Mouse (Mus musculus): ENCODE measurements at regions not wholly inside any gene's neighbourhood (a gene's known extent, or its start where the extent isn't known, plus 50 kb on each side); places are given as distances from the start of the nearest gene placed in this dataset.

DNA sequence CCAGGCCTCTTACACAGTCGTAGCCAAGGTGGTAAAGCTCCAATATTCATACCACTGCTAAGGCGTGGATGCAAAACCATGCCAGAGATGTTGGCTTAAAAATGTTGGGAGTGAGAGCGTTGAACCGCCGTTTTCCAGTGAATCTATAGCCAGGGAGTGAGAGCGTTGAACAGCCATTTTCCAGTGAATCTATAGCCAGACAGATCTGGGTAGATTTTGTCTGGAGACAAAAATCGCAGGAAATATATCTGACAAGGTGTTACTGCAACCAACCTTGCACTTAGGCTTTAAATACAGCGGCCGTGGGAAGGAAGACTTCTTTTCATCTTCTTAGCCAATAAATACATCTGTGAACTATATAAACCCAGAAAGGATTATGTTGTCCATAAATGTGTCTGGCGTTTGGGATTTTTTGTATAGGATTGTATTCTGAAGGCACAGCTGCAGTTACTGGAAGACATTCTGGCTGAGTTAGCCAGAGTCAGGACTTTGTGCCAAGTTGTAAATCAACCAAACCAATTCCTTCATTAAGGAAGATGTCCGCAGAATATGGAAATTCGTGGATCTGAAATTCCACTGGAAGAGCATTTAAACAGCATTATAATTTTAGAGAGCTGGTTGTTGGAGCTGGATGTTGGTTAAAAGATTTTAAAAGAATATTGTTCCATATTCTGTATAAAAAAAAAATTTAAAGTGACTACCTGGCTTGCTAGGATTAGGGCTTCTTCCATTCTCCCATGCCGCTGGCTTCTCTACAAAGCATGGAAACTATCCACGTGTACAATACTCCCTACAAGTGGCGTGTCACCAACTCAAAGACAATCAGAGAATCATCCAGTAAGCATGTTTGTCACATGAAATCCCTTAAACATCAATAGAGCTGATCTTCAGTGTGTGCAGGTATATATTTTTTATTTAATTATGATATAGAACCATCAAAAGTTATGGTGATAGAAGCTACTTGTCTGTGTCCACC is 75.8 kb upstream of the Cpm start:
- Histone ChIP-seq H3K9ac (ENCODE audit: low read depth, low read length) (no peak overlapping the region), H3K4me3 (ENCODE audit: low read depth, low read length) (no peak overlapping the region), H3K4me1 (ENCODE audit: control insufficient read depth, insufficient read depth, low read length) (no peaks in the 10 kb centered on the region), H3K4me2 (no peak overlapping the region), H3K27ac (ENCODE audit: low read depth, low read length) (no peak overlapping the region), H3K36me3 (ENCODE audit: control insufficient read depth, insufficient read depth, low read length) (no peaks in the 10 kb centered on the region), H3K27me3 (ENCODE audit: control insufficient read depth, insufficient read depth, low read length) (no peaks in the 10 kb centered on the region), H3K9me3 (replicated peaks; ENCODE audit: control insufficient read depth, low read length) (no peaks in the 10 kb centered on the region)
- WGBS (ENCODE audit: insufficient replicate concordance): 84% methylated on average over 15 of the region's 15 CpGs
- ATAC-seq (replicated peaks; ENCODE audit: insufficient number of reproducible peaks, low FRiP score, low TSS enrichment): no peak

DNA sequence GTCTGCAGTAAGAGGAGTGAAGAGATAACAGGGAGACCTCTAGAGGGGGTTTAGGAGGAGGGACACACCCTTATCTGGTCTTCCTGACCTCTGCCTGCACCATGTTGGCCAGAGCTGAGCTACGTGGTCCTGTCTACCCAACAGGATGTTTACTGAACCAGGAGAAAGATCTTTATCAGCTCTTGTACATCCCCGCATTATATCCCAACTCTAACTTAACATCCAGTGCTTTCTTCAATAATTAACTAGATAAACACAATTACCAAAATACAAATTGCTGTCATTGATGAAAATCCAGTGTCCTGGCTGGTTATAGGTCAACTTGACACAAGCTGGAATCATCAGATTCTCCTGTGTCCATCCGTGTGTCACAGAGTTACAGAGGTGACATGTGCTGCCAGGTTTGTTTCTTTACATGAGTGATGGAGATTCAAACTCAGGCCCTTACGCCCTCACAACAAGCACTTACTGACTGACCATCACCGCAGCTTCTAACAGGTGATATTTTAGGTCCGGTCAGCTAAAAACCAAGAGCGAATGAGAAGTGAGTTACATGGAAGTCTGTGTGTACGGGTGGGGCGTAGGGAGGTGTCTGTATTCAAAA is 77.1 kb upstream of the Cpm start:
- Histone ChIP-seq H3K4me3 (ENCODE audit: low read depth, low read length) (no peak overlapping the region), H3K9me3 (replicated peaks; ENCODE audit: control insufficient read depth, low read length) (no peaks in the 10 kb centered on the region), H3K9ac (ENCODE audit: low read depth, low read length) (no peak overlapping the region), H3K36me3 (ENCODE audit: control insufficient read depth, insufficient read depth, low read length) (no peaks in the 10 kb centered on the region), H3K4me2 (no peak overlapping the region), H3K4me1 (ENCODE audit: control insufficient read depth, insufficient read depth, low read length) (no peaks in the 10 kb centered on the region), H3K27ac (ENCODE audit: low read depth, low read length) (no peak overlapping the region), H3K27me3 (ENCODE audit: control insufficient read depth, insufficient read depth, low read length) (no peaks in the 10 kb centered on the region)
- WGBS (ENCODE audit: insufficient replicate concordance): 79% methylated on average over 9 of the region's 9 CpGs
- ATAC-seq (replicated peaks; ENCODE audit: insufficient number of reproducible peaks, low FRiP score, low TSS enrichment): no peak

DNA sequence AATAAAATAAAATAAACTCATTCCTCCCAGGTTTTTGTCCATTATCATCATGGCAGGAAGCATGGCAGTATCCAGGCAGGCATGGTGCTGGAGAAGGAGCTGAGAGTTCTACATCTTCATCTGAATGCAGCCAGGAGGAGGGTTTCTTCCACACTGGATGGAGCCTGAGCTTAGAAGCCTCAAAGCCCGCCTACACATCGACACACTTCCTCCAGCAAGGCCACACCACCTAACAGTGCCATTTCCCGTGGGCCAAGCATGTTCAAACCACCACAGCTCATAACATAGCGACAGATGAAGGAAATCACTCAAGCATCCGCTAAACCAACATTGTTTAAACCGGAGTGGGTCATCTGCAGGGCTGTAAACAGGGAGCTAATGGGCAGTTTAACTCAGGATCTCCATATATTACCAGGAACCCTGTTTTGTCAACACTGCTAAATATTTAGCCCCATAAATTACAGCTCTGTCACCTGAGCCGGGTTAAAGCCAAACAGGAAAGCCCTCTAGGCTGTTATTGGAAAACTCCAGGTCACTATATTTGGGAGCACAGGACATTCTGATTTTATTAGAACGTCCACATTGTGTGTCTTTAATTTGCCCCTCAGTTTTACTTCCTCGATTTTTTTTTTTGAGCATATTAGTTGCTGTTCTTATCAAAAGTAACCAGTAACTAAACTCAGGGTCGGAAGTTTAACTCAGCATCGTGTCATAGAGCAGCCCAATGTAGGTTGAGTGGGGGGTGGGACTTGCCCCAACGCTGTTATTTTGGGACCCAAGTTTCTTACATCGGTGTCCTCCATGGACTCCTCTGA is 77.9 kb upstream of the Cpm start:
- no peak overlapping the region for H3K27ac ChIP-seq (ENCODE audit: low read depth, low read length)
- no peaks in the 10 kb centered on the region for H3K4me1 ChIP-seq (ENCODE audit: control insufficient read depth, insufficient read depth, low read length)
- no peaks in the 10 kb centered on the region for H3K27me3 ChIP-seq (ENCODE audit: control insufficient read depth, insufficient read depth, low read length)
- no peak for ATAC-seq (replicated peaks; ENCODE audit: insufficient number of reproducible peaks, low FRiP score, low TSS enrichment)
- no peaks in the 10 kb centered on the region for H3K36me3 ChIP-seq (ENCODE audit: control insufficient read depth, insufficient read depth, low read length)
- H3K9me3 ChIP-seq (replicated peaks; ENCODE audit: control insufficient read depth, low read length): no peaks in the 10 kb centered on the region
- WGBS (ENCODE audit: insufficient replicate concordance): 73% methylated on average over 13 of the region's 13 CpGs
- no peak overlapping the region for H3K9ac ChIP-seq (ENCODE audit: low read depth, low read length)
- H3K4me2 ChIP-seq: no peak overlapping the region
- no peak overlapping the region for H3K4me3 ChIP-seq (ENCODE audit: low read depth, low read length)

DNA sequence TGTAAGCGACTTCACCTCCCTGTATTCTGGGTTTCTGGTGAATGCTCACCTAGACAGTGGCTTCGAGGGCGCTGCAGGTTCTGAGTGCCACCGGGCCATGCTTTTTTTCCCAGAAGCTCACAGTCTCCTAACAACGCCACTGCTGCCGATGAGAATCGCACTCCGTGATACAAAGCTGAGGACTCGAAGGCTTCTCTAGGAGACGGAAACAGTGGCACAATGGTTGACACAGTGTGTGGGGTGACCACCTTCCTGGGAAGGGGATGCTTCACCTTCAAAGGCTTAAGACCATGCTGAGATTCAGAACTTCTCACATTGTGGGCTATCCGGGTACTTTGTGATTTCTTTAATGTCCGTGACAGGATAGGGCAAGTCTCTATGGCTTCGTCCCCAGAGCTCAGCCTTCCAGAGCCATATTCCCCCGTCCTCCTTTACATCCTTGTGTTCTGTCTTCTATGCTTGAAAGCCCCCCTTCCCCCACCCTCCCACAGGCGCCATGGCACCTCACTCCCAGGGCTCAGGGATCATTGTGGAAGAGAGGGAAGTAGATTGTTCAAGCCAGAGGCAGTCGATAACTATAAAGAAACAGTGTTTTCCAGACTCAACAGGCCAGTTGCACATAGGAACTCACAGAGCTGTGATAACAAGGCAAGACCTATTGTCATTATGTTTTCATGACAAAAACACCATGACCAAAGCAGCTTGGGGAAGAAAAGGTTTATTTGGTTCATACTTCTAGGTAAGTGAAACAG is 79.3 kb upstream of the Cpm start:
- no peak overlapping the region for H3K4me2 ChIP-seq
- no peak overlapping the region for H3K4me3 ChIP-seq (ENCODE audit: low read depth, low read length)
- no peak for ATAC-seq (replicated peaks; ENCODE audit: insufficient number of reproducible peaks, low FRiP score, low TSS enrichment)
- H3K27me3 ChIP-seq (ENCODE audit: control insufficient read depth, insufficient read depth, low read length): no peaks in the 10 kb centered on the region
- 84% methylated on average over 16 of the region's 16 CpGs for WGBS (ENCODE audit: insufficient replicate concordance)
- no peak overlapping the region for H3K27ac ChIP-seq (ENCODE audit: low read depth, low read length)
- H3K9me3 ChIP-seq (replicated peaks; ENCODE audit: control insufficient read depth, low read length): no peaks in the 10 kb centered on the region
- no peaks in the 10 kb centered on the region for H3K4me1 ChIP-seq (ENCODE audit: control insufficient read depth, insufficient read depth, low read length)
- no peaks in the 10 kb centered on the region for H3K36me3 ChIP-seq (ENCODE audit: control insufficient read depth, insufficient read depth, low read length)
- no peak overlapping the region for H3K9ac ChIP-seq (ENCODE audit: low read depth, low read length)

DNA sequence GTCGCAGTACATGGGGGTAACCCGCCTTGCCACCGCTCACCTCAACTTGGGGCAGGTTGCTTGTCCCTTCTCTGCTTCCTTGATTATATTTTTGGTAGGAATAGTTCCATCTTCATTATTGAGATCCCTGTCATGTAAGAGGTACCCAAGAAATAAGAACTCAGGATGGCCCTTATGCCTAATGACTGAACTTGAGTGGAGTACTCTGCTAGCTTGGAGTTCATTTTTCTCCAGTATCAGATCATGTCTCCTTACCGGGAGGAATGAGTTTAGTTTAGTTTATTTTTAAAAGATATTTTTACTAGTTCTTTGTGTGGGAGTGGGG is 79.8 kb upstream of the Cpm start:
- WGBS (ENCODE audit: insufficient replicate concordance): 83% methylated on average over 4 of the region's 4 CpGs
- no peaks in the 10 kb centered on the region for H3K27me3 ChIP-seq (ENCODE audit: control insufficient read depth, insufficient read depth, low read length)
- no peak overlapping the region for H3K4me3 ChIP-seq (ENCODE audit: low read depth, low read length)
- no peaks in the 10 kb centered on the region for H3K36me3 ChIP-seq (ENCODE audit: control insufficient read depth, insufficient read depth, low read length)
- no peak overlapping the region for H3K4me2 ChIP-seq
- H3K9me3 ChIP-seq (replicated peaks; ENCODE audit: control insufficient read depth, low read length): no peaks in the 10 kb centered on the region
- no peak overlapping the region for H3K27ac ChIP-seq (ENCODE audit: low read depth, low read length)
- no peak overlapping the region for H3K9ac ChIP-seq (ENCODE audit: low read depth, low read length)
- no peak for ATAC-seq (replicated peaks; ENCODE audit: insufficient number of reproducible peaks, low FRiP score, low TSS enrichment)
- H3K4me1 ChIP-seq (ENCODE audit: control insufficient read depth, insufficient read depth, low read length): no peaks in the 10 kb centered on the region

DNA sequence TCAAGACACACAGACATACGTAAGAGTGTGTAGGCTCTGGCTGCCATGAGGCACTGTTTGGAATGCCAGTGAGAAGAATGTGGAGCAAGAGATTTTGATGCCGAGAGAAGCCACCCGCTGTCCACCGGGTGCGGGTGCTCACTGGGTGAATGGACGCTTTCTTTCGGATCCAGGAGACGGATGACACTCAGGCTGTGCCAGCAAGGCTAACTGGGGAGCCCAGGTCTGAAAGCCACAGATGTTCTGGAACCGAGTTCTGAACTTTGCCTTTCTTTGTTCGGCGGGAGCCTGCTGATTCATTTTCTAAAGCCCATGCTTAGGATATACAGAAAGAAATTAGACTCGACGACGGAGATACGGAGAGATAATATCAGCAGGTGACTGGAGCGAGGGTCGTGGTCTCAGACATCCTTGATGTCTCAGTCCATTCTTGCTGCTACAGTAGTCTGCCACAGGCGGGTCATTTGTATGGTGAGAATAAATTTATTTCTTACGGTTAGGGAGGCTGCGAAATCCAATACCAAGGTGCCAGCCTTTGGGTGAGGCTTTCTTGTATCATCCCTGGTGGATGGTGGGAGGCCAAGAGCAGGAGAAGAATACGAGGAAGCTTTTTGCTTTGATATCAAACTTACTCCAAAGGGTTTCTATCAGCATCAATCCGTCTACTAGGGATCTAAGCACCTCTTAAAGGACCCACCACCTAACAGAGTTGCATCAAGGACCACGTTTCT is 80.4 kb upstream of the Cpm start:
- H3K36me3 ChIP-seq (ENCODE audit: control insufficient read depth, insufficient read depth, low read length): no peaks in the 10 kb centered on the region
- H3K9ac ChIP-seq (ENCODE audit: low read depth, low read length): no peak overlapping the region
- no peaks in the 10 kb centered on the region for H3K27me3 ChIP-seq (ENCODE audit: control insufficient read depth, insufficient read depth, low read length)
- 84% methylated on average over 23 of the region's 23 CpGs for WGBS (ENCODE audit: insufficient replicate concordance)
- H3K9me3 ChIP-seq (replicated peaks; ENCODE audit: control insufficient read depth, low read length): no peaks in the 10 kb centered on the region
- H3K4me1 ChIP-seq (ENCODE audit: control insufficient read depth, insufficient read depth, low read length): no peaks in the 10 kb centered on the region
- no peak overlapping the region for H3K4me3 ChIP-seq (ENCODE audit: low read depth, low read length)
- no peak overlapping the region for H3K27ac ChIP-seq (ENCODE audit: low read depth, low read length)
- ATAC-seq (replicated peaks; ENCODE audit: insufficient number of reproducible peaks, low FRiP score, low TSS enrichment): no peak
- no peak overlapping the region for H3K4me2 ChIP-seq

DNA sequence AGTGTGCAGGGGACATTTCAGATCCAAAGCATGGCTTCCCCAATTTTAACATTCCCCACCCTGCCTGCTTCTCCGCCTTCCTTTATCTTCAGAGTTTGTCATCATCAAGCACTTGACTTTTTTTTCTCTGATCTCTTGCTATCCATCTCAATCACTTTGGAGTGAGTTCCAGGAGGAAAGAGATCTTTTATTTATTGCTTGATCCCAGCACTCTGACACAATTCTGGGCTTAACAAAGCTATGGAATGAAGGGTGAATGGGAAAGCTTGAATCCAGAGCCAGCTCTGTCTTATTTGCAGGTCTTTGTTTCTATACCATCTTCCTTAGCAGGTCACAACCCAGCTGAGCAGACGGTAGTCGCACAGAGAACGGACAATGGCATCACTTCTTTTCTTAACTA is 81.0 kb upstream of the Cpm start:
- no peaks in the 10 kb centered on the region for H3K36me3 ChIP-seq (ENCODE audit: control insufficient read depth, insufficient read depth, low read length)
- H3K27ac ChIP-seq (ENCODE audit: low read depth, low read length): no peak overlapping the region
- 83% methylated on average over 4 of the region's 4 CpGs for WGBS (ENCODE audit: insufficient replicate concordance)
- no peak overlapping the region for H3K4me3 ChIP-seq (ENCODE audit: low read depth, low read length)
- no peak overlapping the region for H3K9ac ChIP-seq (ENCODE audit: low read depth, low read length)
- no peaks in the 10 kb centered on the region for H3K4me1 ChIP-seq (ENCODE audit: control insufficient read depth, insufficient read depth, low read length)
- no peaks in the 10 kb centered on the region for H3K9me3 ChIP-seq (replicated peaks; ENCODE audit: control insufficient read depth, low read length)
- H3K27me3 ChIP-seq (ENCODE audit: control insufficient read depth, insufficient read depth, low read length): no peaks in the 10 kb centered on the region
- ATAC-seq (replicated peaks; ENCODE audit: insufficient number of reproducible peaks, low FRiP score, low TSS enrichment): no peak
- no peak overlapping the region for H3K4me2 ChIP-seq

DNA sequence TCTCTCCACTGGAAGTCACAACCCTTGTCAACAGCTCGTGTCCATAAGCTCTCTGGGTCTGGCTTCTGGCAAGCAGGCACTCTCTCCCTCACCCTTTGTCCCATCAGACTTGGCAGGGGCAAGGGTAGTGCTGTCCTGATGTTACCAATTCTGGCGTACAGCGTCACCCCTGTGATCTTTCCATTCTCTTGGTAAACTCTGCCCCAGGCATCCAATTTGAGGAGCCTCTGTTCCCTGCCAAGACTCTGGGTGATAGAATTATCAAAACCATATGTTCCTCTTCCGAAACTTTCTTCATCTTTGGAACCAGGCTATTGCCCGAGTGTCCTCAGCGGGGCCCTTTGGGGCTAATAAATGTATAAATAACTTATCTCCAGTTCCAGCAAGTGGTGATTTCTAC is 82.0 kb upstream of the Cpm start:
- Histone ChIP-seq H3K4me3 (ENCODE audit: low read depth, low read length) (no peak overlapping the region), H3K9ac (ENCODE audit: low read depth, low read length) (no peak overlapping the region), H3K36me3 (ENCODE audit: control insufficient read depth, insufficient read depth, low read length) (no peaks in the 10 kb centered on the region), H3K9me3 (replicated peaks; ENCODE audit: control insufficient read depth, low read length) (no peaks in the 10 kb centered on the region), H3K4me2 (no peak overlapping the region), H3K27me3 (ENCODE audit: control insufficient read depth, insufficient read depth, low read length) (no peaks in the 10 kb centered on the region), H3K27ac (ENCODE audit: low read depth, low read length) (no peak overlapping the region), H3K4me1 (ENCODE audit: control insufficient read depth, insufficient read depth, low read length) (no peaks in the 10 kb centered on the region)
- no peak for ATAC-seq (replicated peaks; ENCODE audit: insufficient number of reproducible peaks, low FRiP score, low TSS enrichment)
- 73% methylated on average over 6 of the region's 6 CpGs for WGBS (ENCODE audit: insufficient replicate concordance)

Measured in heart, embryonic 11.5 days (tissue).